Mouse (Mus musculus) spleen, postnatal 14 days (tissue): Measurements from ENCODE around the gene C8a.

Experiments used
- DNase-seq, 2 experiments: peaks; one replicate each; pipeline ENCODE4 v3.0.0; 2021 to 2022; ENCODE audit warnings: low spot score in 2 of 2

C8a gene

DNA sequence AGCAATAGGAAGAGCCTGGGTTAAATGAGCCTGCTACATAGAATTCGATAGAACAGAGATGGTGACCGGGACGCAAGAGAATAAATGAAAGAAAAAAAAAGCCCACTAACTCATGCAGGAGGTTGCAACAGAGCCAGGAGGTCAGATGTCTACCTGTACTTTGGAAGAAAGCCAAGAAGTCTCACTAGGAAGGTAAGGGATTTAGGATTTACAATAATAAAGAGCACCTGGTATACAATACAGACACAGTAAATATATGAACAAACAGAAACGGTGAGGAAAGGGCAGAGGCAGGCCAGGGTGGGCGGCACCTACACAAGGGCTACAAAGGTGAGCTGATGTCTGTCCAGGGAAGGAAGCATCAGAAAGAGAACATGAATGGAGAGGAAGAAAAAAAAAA, 34.0 kb downstream of the C8a start:
- no peak for DNase-seq

GRCm38 (mm10) chr4:104838342-104838741, 37.9 kb downstream of the C8a start:
- no peak for DNase-seq

DNA sequence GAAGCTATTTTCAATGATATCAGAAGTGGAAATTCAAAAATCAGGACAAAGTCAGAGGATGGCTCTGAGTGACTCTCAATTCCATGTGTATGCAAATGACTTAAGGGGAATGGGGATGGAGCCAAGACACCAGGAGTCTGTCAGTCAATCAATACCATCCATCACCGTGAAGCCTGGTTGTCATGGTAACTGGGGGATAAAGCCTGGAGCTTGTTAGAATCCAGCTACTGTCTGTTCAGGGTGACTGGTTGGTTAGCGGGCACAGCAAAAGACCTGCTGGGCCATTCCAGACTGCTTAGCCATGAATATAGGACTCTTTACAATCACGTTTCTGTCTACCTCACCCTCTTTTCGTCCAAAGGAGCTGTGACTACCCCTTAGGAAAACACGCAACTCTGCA, 41.1 kb downstream of the C8a start:
- no peak for DNase-seq

DNA sequence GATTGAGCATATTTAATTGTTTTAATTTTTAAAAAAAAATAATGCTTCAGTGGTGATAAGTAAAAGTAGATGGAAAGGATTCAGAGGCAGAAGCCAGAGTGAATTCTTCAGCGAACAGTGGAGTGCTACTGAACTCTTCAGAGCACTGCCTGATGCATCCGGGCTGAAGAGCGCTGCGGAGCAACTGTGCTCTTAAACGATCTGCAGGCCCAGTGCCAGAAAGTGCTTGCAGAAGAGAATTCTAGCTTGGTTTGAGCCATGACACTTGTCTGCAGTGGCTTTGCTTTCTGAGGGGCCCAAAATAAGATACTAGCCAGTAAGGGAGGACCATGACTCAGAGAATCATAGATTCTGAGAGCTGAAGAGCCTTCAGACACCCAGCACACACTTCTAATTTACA, 47.3 kb downstream of the C8a start:
- DNase-seq, result no peak

DNA sequence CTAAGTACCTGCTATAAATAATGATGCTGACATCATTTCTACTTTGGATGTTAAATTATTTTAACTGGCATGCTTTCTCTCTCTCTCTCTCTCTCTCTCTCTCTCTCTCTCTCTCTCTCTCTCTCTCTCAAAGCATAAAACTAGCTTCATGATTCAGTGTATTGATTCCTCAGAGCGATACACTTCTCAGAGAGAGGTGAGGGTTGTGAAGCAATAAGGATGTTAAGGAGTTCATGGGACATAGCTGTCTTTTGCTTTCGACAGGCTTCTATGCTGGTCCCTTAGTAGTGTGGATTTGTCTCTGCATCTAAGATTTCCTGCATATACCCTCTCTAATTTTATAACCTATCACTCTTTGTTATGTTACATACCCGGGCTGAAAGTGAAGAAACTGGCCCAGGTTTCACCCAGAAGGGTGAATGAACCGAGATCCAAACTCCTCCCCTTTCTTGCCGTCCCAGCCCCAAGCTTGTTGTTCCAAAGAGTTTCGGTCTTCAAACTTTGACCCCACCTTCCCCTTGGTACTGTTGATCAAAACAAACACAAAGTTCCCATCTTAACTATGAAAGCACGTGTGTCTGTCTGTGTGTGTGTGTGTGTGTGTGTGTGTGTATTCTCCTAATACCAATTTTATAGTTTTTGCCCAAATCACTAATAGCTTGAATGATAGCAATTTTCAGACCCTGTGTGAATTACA, 51.7 kb downstream of the C8a start:
- DNase-seq, result no peak

DNA sequence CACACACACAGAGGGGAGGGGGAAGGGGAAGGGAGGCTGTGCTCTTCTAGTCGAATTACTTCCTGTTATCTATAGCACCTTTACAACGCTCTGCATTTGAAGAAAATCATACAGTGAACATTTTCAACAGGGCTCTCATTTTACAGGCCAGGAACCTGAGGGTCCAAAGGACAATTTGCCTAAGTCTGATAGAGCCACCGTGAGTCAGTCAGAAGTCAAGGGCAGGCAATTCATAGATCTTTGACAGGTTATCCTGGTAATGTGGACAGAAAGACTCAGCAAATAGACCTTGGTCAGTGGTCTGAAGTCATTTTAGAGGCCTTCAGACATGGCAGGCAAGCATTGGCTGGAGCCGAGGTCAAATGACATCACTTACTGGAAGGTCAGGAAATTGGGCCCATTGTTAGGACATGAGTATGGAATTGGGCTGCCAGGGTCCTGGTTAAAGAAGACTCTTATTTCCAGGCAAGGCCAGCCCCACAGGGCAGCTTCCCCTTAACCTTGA, 52.5 kb downstream of the C8a start:
- DNase-seq, result no peak

GRCm38 (mm10) chr4:104819891-104820290, 56.3 kb downstream of the C8a start:
- no peak for DNase-seq

DNA sequence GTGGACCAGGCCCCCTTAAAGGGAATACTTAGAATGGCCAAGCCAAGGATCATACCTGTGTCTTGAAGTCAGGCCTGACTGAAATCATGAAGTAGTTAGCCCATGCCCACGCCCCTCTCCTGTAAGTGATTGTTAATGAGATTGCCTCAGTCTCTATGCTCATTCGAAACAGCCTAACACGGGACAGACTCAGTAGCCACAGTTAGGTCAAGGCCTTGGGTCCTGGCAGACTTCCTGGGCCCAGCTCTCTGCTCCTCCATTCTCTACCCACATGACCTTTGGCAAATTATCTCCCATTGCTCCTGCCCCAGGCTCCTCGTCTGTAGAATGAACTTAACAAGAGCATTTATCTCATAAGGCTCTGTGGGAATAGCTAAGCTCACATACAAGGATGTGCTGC, 57.2 kb downstream of the C8a start:
- no peak for DNase-seq

DNA sequence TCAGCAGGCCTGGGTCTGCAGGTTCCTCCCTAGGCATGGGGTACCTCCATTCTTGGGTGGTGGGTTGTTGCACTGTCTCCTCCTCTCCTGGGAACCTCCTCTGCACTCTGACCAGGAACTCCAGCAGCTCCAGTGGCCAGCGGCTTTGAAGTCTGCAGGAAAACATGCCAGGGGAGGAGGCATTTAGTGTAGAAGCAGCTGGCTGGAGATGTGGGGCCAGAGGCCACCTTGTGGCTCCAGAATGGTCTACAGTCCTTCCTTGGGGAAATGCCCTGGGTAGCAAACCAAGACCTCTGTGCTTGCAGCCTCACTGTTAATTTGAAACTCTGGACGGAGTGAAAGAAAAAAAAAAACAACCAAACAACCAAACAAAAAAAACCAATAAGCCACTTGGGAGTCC, 58.7 kb downstream of the C8a start:
- DNase-seq, result no peak

DNA sequence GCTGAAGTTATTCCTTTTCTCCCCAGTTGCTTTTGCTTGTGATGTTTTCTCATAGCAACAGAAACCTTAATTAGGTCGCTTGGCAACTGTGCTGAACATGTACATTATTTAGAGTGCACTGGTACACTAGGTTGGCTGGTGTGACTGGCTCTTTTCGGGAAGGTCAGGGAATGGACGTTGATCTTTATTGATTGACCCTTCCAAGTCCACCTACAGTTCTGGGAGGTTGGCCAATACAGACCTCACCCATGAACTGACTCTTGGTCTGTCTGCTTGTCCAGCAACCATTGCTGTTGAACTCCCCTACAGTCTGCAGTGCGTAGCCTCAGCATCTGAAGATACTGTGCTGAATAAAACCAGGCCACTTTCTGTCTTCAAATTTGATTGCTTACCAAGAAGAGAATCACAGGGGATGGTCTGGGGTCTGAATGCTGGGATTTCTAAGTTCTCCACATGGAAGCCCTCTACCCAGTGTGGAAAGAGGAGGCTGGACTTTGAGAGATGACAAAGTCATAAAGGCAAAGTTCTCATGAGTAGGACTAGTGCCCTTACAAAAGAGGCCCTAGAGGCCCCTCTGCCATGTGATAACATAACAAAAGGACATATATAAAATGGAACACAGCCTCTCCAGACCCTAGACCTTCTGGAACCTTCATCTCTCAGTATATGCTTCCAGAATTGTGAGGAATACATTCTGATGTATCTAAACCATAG, 59.5 kb downstream of the C8a start:
- no peak for DNase-seq

- no peak for DNase-seq
These were observed 62.6 kb downstream of the C8a start for GRCm38 (mm10) chr4:104813617-104814016.

- DNase-seq, result no peak
These were observed 65.4 kb downstream of the C8a start for GRCm38 (mm10) chr4:104810710-104811286.

DNA sequence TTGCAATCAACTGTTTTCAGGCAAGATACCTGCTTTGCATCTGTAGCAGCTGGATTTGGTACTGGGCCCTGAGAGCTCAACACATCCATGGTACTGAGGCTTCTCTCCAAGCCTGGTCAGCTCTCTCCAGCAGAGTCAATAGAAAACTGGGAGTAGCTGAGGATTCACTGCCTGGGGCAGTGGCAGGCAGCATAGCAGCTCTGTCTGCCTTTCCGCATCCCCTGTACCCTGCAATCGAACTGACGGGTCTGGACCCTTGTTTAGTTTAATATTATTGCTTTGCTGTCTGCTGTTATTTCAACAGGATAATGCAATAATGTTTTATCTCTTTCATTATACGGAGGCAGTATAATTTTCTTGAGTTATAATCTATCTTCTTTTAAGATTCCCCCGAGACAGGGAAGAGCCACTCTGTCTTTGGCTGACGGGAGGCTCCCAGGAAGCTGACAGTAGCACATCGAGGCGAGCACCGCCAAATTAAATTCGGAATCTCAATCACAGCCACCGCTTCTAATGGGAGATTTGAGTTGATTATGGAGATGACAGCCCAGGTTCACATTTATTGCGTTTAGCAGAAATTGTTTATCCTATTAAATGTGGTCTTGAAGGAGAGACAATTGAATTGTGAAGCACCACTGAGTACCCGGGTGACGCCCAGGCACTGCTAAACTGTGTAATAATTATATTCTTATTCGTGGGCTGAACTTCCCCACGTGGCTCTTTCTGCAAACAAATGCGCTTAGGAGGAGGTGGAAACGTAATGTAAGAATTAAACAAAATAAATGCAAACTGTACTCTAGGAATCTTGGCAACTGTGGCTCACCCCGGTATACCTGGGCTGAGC, 70.6 kb downstream of the C8a start:
- DNase-seq, result no peak

DNA sequence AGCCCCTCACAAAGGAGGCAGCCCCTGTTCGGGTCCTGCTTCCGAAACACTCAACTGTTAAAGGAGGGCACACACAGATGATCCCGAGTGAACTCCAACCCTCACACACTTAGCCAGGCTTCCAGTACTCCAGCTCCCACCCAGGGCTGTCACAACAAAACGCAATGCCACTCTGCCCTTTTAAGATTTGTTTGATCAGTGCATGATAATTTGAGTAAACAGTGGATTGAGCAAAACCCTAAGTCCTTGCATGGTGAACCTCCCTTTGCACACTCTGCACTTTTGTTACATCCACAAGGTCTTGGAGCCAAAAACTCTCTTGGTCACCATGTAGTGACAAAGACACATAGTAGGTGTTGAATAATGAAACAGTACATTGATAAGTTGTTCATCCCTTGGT, 72.1 kb downstream of the C8a start:
- no peak for DNase-seq

DNA sequence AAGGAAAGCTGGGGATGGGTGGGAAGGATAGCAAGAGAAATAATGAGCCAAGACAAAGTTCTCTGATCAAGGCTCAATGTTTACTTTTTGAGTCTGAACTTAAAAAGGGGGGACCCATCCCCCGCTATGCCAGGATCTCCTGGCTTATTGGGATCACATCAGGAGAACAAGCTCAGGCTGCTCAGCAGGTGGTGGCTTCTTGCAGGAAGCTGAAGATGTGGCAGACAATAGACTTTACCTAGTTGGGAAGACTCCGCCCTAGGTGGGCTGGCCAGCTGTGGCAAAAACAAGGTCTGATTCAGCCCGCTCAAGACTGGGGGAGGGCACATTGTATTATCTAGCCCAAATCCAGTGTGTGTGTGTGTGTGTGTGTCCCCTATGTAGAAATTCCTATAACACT, 74.6 kb downstream of the C8a start:
- no peak for DNase-seq

GRCm38 (mm10) chr4:104798951-104799350, 77.2 kb downstream of the C8a start:
- DNase-seq, result no peak

GRCm38 (mm10) chr4:104792111-104792510, 84.1 kb downstream of the C8a start:
- no peak for DNase-seq

GRCm38 (mm10) chr4:104782346-104782745, 93.9 kb downstream of the C8a start:
- no peak for DNase-seq

DNA sequence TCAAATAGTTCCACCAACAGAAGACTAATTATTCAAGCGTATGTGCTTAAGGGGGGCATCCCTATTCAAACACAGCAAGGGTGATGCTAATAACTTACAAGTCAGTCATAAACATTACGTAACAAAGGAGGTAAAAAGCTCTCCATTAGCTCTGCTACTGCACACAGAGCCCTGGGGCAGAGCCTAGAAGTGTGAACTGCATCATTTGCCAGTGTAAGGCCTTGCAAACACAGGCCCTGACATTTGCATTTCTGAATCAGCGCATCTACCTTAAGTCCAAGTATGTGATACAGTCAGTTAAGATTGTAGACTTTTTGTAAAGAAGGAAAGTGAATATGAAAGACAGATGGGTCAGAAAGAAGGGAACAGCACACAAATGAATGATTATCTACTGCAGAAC, 94.8 kb downstream of the C8a start:
- no peak for DNase-seq

DNA sequence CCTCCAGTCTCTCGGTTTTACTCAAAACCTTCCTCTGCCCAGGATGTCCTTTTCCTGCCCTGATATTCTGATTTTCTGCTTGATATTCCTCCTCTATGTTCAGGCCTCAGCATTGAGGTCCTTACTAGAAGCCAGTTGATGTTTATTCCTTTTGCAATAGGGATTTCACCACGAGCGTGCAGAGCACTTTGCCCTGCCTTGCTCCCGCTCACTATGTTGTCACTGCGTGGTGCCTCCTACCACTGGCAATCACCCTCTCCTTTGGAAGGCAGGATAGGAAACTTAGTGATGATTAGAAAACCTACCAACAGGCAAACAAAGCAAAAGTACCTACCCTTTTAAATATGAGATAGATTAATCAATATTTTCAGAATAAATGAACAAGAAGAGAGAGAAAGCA, 96.7 kb downstream of the C8a start:
- no peak for DNase-seq

- no peak for DNase-seq
These were observed 100.6 kb downstream of the C8a start for GRCm38 (mm10) chr4:104775601-104776000.

DNA sequence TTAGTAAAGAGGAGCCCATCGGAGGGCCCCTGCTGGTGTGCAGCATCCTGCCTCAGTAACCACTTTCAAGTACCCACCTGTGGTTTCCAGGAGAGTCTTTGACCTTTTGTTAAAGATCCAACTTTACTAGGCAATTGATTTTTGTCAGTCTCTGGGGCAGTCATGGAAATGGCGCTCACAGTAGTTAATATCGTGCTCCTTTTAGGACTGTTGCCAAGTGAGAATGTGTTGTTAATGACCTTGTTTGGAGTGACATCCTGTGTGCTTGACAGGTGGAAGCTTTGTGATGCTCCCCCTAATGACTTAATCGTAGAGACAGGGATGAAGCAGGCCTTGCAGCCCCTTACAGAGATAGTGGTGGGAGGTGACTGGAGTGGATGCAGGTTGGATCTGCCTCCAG, 105.9 kb downstream of the C8a start:
- no peak for DNase-seq
